Mouse (Mus musculus) MEL (cell line): ENCODE measurements around the gene Ifnar1. TPM values are rescaled to one million over a fixed set of nuclear protein-coding genes. Genes with fewer than 3 reads are reported as not detected.
A peak's percentile ranks its signal among the peaks of the same experiment; 100 is the strongest.

ENCODE experiments used
- DNase-seq: peaks from one replicate; pipeline ENCODE4 v3.0.0; 2011; ENCODE audit warnings: low read depth, low spot score
- H3K27ac ChIP-seq: 2 replicates; pipeline ENCODE4 v1.5.1; 2012; ENCODE audit warnings: low read depth, mild to moderate bottlenecking, control low read depth, low read length, moderate library complexity; ENCODE audit not compliant: control insufficient read depth
- H3K27me3 ChIP-seq, 2 experiments: fragments of 150-350 bp in 1 of 2; sonication (generic) in 1 of 2; 2 replicates each; pipeline ENCODE4 v1.6.1; 2012; ENCODE audit warnings: low read length in 2 of 2, mild to moderate bottlenecking in 2 of 2, improper control_type of control experiment in 1 of 2, moderate library complexity in 1 of 2; ENCODE audit not compliant: insufficient read depth in 2 of 2, control insufficient read depth in 1 of 2
- H3K36me3 ChIP-seq, 2 experiments: 2 replicates each; pipeline ENCODE4 v1.6.1; 2012 to 2014; ENCODE audit warnings: low read length in 2 of 2, improper control_type of control experiment in 1 of 2, inconsistent platforms in 1 of 2, mild to moderate bottlenecking in 1 of 2; ENCODE audit not compliant: insufficient read depth in 2 of 2, control insufficient read depth in 1 of 2
- H3K4me1 ChIP-seq, 2 experiments: fragments of 150-350 bp in 1 of 2; sonication (generic) in 1 of 2; 2 replicates each; pipeline ENCODE4 v1.6.1; 2012; ENCODE audit warnings: low read length in 2 of 2, improper control_type of control experiment in 1 of 2, mild to moderate bottlenecking in 1 of 2; ENCODE audit not compliant: insufficient read depth in 2 of 2, control insufficient read depth in 1 of 2
- H3K4me3 ChIP-seq, 2 experiments: fragments of 150-350 bp in 1 of 2; sonication (generic) in 1 of 2; 2 replicates each; pipeline ENCODE4 v1.5.1; 2012; ENCODE audit warnings: low read depth in 2 of 2, low read length in 2 of 2, mild to moderate bottlenecking in 2 of 2, moderate library complexity in 2 of 2, control low read depth in 1 of 2, improper control_type of control experiment in 1 of 2; ENCODE audit not compliant: control insufficient read depth in 1 of 2, insufficient read depth in 1 of 2
- H3K79me2 ChIP-seq: 2 replicates; pipeline ENCODE4 v1.6.1; 2012; ENCODE audit warnings: mild to moderate bottlenecking, low read length, moderate library complexity; ENCODE audit not compliant: control insufficient read depth, poor library complexity, insufficient read depth
- H3K9ac ChIP-seq: 2 replicates; pipeline ENCODE4 v1.6.1; 2012; ENCODE audit warnings: low read depth, mild to moderate bottlenecking, control low read depth, low read length, moderate library complexity; ENCODE audit not compliant: control insufficient read depth, poor library complexity, severe bottlenecking
- H3K9me3 ChIP-seq: fragments of 150-350 bp; sonication (generic); replicated peaks from 2 replicates; pipeline ENCODE4 v1.6.1; 2012; ENCODE audit warnings: mild to moderate bottlenecking, low read length, improper control_type of control experiment, moderate library complexity; ENCODE audit not compliant: insufficient read depth
- BHLHE40 ChIP-seq: IDR thresholded peaks from 2 replicates; pipeline ENCODE4 v1.6.1; 2012; ENCODE audit warnings: low read depth, mild to moderate bottlenecking, inconsistent platforms, low read length, improper control_type of control experiment, borderline replicate concordance
- CHD1 ChIP-seq: IDR thresholded peaks from 2 replicates; pipeline ENCODE4 v1.6.1; 2012; ENCODE audit warnings: low read depth, mild to moderate bottlenecking, inconsistent platforms, low read length, improper control_type of control experiment
- CHD2 ChIP-seq: IDR thresholded peaks from 2 replicates; pipeline ENCODE4 v1.6.1; 2011; ENCODE audit warnings: low read length, improper control_type of control experiment
- CTCF ChIP-seq, 3 experiments: IDR thresholded peaks in 2 of 3; conservative IDR thresholded peaks in 1 of 3; 2 replicates each; pipeline ENCODE4 v1.5.1; 2011 to 2012; ENCODE audit warnings: low read length in 3 of 3, low read depth in 2 of 3, mild to moderate bottlenecking in 2 of 3, improper control_type of control experiment in 1 of 3, inconsistent platforms in 1 of 3, mixed read lengths in 1 of 3, moderate library complexity in 1 of 3; ENCODE audit not compliant: control insufficient read depth in 1 of 3, insufficient read depth in 1 of 3, poor library complexity in 1 of 3, severe bottlenecking in 1 of 3
- E2F4 ChIP-seq: IDR thresholded peaks from 2 replicates; pipeline ENCODE4 v1.6.1; 2011; ENCODE audit warnings: low read depth, low read length, improper control_type of control experiment, borderline replicate concordance
- ELF1 ChIP-seq: IDR thresholded peaks from 2 replicates; pipeline ENCODE4 v1.6.1; 2014; ENCODE audit warnings: low read depth, mild to moderate bottlenecking, inconsistent platforms, low read length, improper control_type of control experiment, moderate library complexity
- EP300 ChIP-seq, 2 experiments: IDR thresholded peaks; 2 replicates each; pipeline ENCODE4 v1.6.1; 2011; ENCODE audit warnings: improper control_type of control experiment in 2 of 2, low read length in 2 of 2, low read depth in 1 of 2, mild to moderate bottlenecking in 1 of 2
- GABPA ChIP-seq: IDR thresholded peaks from 2 replicates; pipeline ENCODE4 v1.6.1; 2012; ENCODE audit warnings: low read depth, mild to moderate bottlenecking, inconsistent platforms, low read length, improper control_type of control experiment, moderate library complexity
- HCFC1 ChIP-seq: IDR thresholded peaks from 2 replicates; pipeline ENCODE4 v1.6.1; 2012; ENCODE audit warnings: low read depth, mild to moderate bottlenecking, inconsistent platforms, low read length, improper control_type of control experiment, moderate library complexity
- MAFK ChIP-seq: IDR thresholded peaks from 2 replicates; pipeline ENCODE4 v1.6.1; 2011; ENCODE audit warnings: low read depth, mild to moderate bottlenecking, low read length, improper control_type of control experiment, borderline replicate concordance
- MXI1 ChIP-seq: IDR thresholded peaks from 2 replicates; pipeline ENCODE4 v1.6.1; 2011; ENCODE audit warnings: mild to moderate bottlenecking, low read depth, low read length, improper control_type of control experiment
- MYC ChIP-seq: IDR thresholded peaks from 2 replicates; pipeline ENCODE4 v1.6.1; 2011; ENCODE audit warnings: low read depth, mild to moderate bottlenecking, low read length, improper control_type of control experiment, moderate library complexity
- NRF1 ChIP-seq: IDR thresholded peaks from 2 replicates; pipeline ENCODE4 v1.6.1; 2014; ENCODE audit warnings: low read depth, mild to moderate bottlenecking, inconsistent platforms, low read length, improper control_type of control experiment, moderate library complexity; ENCODE audit not compliant: poor library complexity, insufficient read depth, severe bottlenecking
- POLR2AphosphoS2 ChIP-seq: IDR thresholded peaks from 2 replicates; pipeline ENCODE4 v1.6.1; 2011; ENCODE audit warnings: low read length, improper control_type of control experiment
- POLR2AphosphoS5 ChIP-seq: IDR thresholded peaks from 2 replicates; pipeline ENCODE4 v1.6.1; 2012; ENCODE audit warnings: low read depth, borderline replicate concordance, mild to moderate bottlenecking, inconsistent platforms, low read length, moderate library complexity, mixed read lengths
- RAD21 ChIP-seq: IDR thresholded peaks from 2 replicates; pipeline ENCODE4 v1.6.1; 2011; ENCODE audit warnings: mild to moderate bottlenecking, low read depth, low read length, improper control_type of control experiment
- RCOR1 ChIP-seq: IDR thresholded peaks from 2 replicates; pipeline ENCODE4 v1.6.1; 2012; ENCODE audit warnings: low read depth, mild to moderate bottlenecking, inconsistent platforms, low read length, improper control_type of control experiment
- SMC3 ChIP-seq: IDR thresholded peaks from 2 replicates; pipeline ENCODE4 v1.6.1; 2011; ENCODE audit warnings: low read depth, low read length, improper control_type of control experiment
- TAL1 ChIP-seq: IDR thresholded peaks from 2 replicates; pipeline ENCODE4 v1.6.1; 2012; ENCODE audit warnings: mild to moderate bottlenecking, inconsistent platforms, low read length, moderate library complexity, mixed read lengths
- TBP ChIP-seq: IDR thresholded peaks from 2 replicates; pipeline ENCODE4 v1.8.0; 2011; ENCODE audit warnings: low read depth, low read length, improper control_type of control experiment
- UBTF ChIP-seq: IDR thresholded peaks from 2 replicates; pipeline ENCODE4 v1.6.1; 2012; ENCODE audit warnings: low read depth, mild to moderate bottlenecking, inconsistent platforms, low read length, improper control_type of control experiment, moderate library complexity, borderline replicate concordance; ENCODE audit not compliant: insufficient read depth
- USF2 ChIP-seq, 2 experiments: IDR thresholded peaks; 2 replicates each; pipeline ENCODE4 v1.6.1; 2011 to 2012; ENCODE audit warnings: improper control_type of control experiment in 2 of 2, low read length in 2 of 2, borderline replicate concordance in 1 of 2, inconsistent platforms in 1 of 2, low read depth in 1 of 2, mild to moderate bottlenecking in 1 of 2; ENCODE audit not compliant: insufficient read depth in 1 of 2
- ZC3H11A ChIP-seq: IDR thresholded peaks from 2 replicates; pipeline ENCODE4 v1.6.1; 2012; ENCODE audit warnings: low read depth, mild to moderate bottlenecking, inconsistent platforms, low read length, improper control_type of control experiment
- polyA plus RNA-seq, 2 experiments: library from polyadenylated mRNA; stranded (reverse) in 1 of 2; unstranded in 1 of 2; fragments of >175 nt in 1 of 2; fragments of >200 nt in 1 of 2; gene quantifications; 2 replicates each; pipeline versions ENCODE4 v1.2.1 to v1.2.4; 2012; ENCODE audit warnings: low replicate concordance in 2 of 2, low read depth in 1 of 2; ENCODE audit not compliant: insufficient read length in 2 of 2, insufficient read depth in 1 of 2, missing spikeins in 1 of 2
- total RNA-seq: library from RNA; depleted of rRNA; stranded (reverse); fragments of 300-350 nt; gene quantifications from 2 replicates; pipeline ENCODE4 v1.2.3, GENCODE M21; 2012

The Ifnar1 gene
- total and polyA plus RNA-seq, 3 experiments = 10.3 to 20.2 TPM; not detected in 1

DNA sequence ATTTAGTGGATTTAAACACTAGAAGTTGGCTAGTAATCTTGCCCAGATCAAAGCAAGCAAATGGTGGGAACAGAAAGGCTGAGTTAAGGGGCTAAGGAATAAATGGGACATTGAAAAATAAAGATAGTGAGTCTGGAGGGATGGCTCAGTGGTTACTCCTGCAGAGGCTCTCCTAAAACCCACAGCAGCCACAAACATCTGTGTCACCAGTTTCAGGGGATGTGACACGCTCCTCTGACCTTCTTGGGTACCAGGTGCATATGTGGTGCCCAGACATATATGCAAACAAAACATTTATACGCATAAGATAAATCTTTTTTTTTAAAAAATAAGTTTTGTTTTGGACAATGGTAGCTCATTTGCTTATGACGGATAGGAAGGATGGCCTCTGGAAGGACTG lies 25.6 kb upstream of the Ifnar1 start:
- Histone ChIP-seq H3K36me3 (peaks cover 0 to 6% of the 10 kb centered on the region in 2 experiments; a peak in 2 of 4 replicates), H3K9me3 (no peaks in the 10 kb centered on the region), H3K4me3 (no peak overlapping the region), H3K4me1 (peaks cover 0 to 4% of the 10 kb centered on the region in 2 experiments; a peak in 3 of 4 replicates), H3K79me2 (no peaks in the 10 kb centered on the region; the same call in 1 of the 2 replicates), H3K27ac (no peak overlapping the region), H3K9ac (no peak overlapping the region), H3K27me3 (no peaks in the 10 kb centered on the region)
- DNase-seq = no peak
- no peak for TF ChIP-seq NRF1
- no peak for TF ChIP-seq RAD21
- TF ChIP-seq POLR2AphosphoS5 = no peak
- TF ChIP-seq MXI1 = no peak
- TF ChIP-seq USF2 (IDR thresholded peaks at IDR 0.05; ENCODE audit: borderline replicate concordance in 1 of 2, insufficient read depth in 1 of 2, low read depth in 1 of 2, low read length in 2 of 2) = no peak
- no peak for TF ChIP-seq GABPA
- TF ChIP-seq ELF1 = no peak
- TF ChIP-seq BHLHE40 = no peak
- no peak for TF ChIP-seq CHD1
- no peak for TF ChIP-seq UBTF
- no peak for TF ChIP-seq TAL1
- no peak for TF ChIP-seq TBP
- TF ChIP-seq POLR2AphosphoS2 = no peak
- no peak for TF ChIP-seq RCOR1
- TF ChIP-seq E2F4 = no peak
- no peak for TF ChIP-seq EP300 (IDR thresholded peaks at IDR 0.05; ENCODE audit: low read depth in 1 of 2, low read length in 2 of 2)
- TF ChIP-seq CHD2 = no peak
- TF ChIP-seq HCFC1 = no peak
- no peak for TF ChIP-seq MAFK

DNA sequence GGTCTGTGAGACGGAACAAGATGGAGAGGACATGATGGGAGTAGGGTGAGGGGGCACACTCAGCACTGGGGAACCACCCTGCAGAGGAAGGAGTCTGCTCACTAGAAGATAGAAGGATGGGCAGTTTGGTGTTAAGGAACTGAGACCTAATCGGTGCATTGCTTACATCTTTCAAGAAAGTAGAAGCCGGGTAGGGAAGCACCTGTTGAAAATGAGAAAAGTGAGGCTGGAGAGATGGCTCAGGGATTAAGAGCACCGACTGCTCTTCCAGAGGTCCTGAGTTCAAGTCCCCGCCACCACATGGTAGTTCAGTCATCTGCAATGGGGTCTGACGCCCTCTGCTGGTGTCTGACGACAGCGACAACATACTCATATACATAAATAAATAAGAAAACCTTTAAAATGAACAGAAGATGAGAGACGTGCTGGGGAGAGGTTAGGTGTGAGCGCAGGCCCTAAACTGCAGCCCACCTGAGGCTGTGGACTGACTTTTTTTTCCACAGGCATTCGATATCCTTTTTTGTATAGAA lies 25.1 kb upstream of the Ifnar1 start:
- no peak overlapping the region for H3K27ac ChIP-seq
- H3K9ac ChIP-seq = no peak overlapping the region
- peak; percentile 63 for DNase-seq
- TF ChIP-seq MYC = 0 out of 2 replicates have a peak, but pooled peaks have one; percentile 41
- TF ChIP-seq MXI1 = no peak
- no peak for TF ChIP-seq TAL1
- peak; percentile 42 to 64 (median 59) for TF ChIP-seq CTCF (IDR thresholded peaks at IDR 0.05 in 2 of 3, conservative IDR thresholded peaks at IDR 0.05 in 1 of 3; ENCODE audit: control insufficient read depth in 1 of 3, insufficient read depth in 1 of 3, low read depth in 2 of 3, low read length in 3 of 3, poor library complexity in 1 of 3, severe bottlenecking in 1 of 3)
- peak; percentile 68 for TF ChIP-seq SMC3
- no peak for TF ChIP-seq POLR2AphosphoS2
- TF ChIP-seq ZC3H11A = peak; percentile 57
- peak; percentile 56 for TF ChIP-seq RAD21
- TF ChIP-seq, all 39 proteins: peak for 5
- Histone ChIP-seq H3K79me2 (no peaks in the 10 kb centered on the region; the same call in 1 of the 2 replicates), H3K4me1 (peaks cover 0 to 4% of the 10 kb centered on the region in 2 experiments; a peak in 3 of 4 replicates), H3K27me3 (no peaks in the 10 kb centered on the region), H3K9me3 (no peaks in the 10 kb centered on the region), H3K4me3 (no peak overlapping the region), H3K36me3 (peaks cover 0 to 6% of the 10 kb centered on the region in 2 experiments; a peak in 2 of 4 replicates)
